In genomic region chr5:22059251-22059650, GRCm38 (mm10) we compare ENCODE assay signal across 33 mouse cellular contexts.
"Had no signal": no experiment of that assay in that cellular context is flagged by ENCODE, and none has a peak within 500 bp of the region (broad histone marks: within the 10 kb centered on the region; RNA-seq: fewer than 3 reads in every experiment).

No protein-coding gene starts in this region.

- H3K4me2 ChIP-seq: heart, embryonic 11.5 days; heart, embryonic 12.5 days; heart, embryonic 13.5 days; heart, embryonic 15.5 days; hindbrain, embryonic 12.5 days; hindbrain, embryonic 13.5 days; hindbrain, embryonic 14.5 days; hindbrain, embryonic 15.5 days; intestine, embryonic 15.5 days had no signal

- H3K4me3 ChIP-seq: heart, embryonic 12.5 days; heart, embryonic 13.5 days; heart, embryonic 15.5 days; hindbrain, embryonic 10.5 days; hindbrain, embryonic 12.5 days; hindbrain, embryonic 13.5 days; hindbrain, embryonic 15.5 days; intestine, embryonic 15.5 days; layer of hippocampus, adult 2 months; left cerebral cortex, adult 2 months had no signal

- H3K9ac ChIP-seq: heart, embryonic 12.5 days; heart, embryonic 13.5 days; heart, embryonic 15.5 days; hindbrain, embryonic 12.5 days; hindbrain, embryonic 13.5 days; hindbrain, embryonic 14.5 days; hindbrain, embryonic 15.5 days; intestine, embryonic 15.5 days had no signal

- DNase-seq: heart, postnatal 10 days; heart, postnatal 14 days; heart, postnatal 36 days; heart, postnatal 4 days; kidney, adult 11 months; kidney, adult 18-20 months; kidney, adult 8-10 months; kidney, adult 9 months; kidney, postnatal 10 days; kidney, postnatal 14 days; kidney, postnatal 25 days; kidney, postnatal 36 days; kidney, postnatal 4 days; layer of hippocampus, adult 9-11 months; layer of hippocampus, postnatal 36 days had no signal

- ATAC-seq: hindbrain, embryonic 16.5 days; hindbrain, postnatal 0 days; inflammation-experienced regulatory T-cells, adult 6 months; intestine, embryonic 15.5 days; intestine, embryonic 16.5 days; intestine, postnatal 0 days had no signal

- H3K4me1 ChIP-seq: heart, embryonic 12.5 days; heart, embryonic 13.5 days; heart, embryonic 15.5 days; hindbrain, embryonic 10.5 days; hindbrain, embryonic 12.5 days; hindbrain, embryonic 13.5 days; hindbrain, embryonic 15.5 days; intestine, embryonic 15.5 days had no signal

- H3K27ac ChIP-seq: heart, embryonic 13.5 days; heart, embryonic 15.5 days; hindbrain, embryonic 10.5 days; hindbrain, embryonic 12.5 days; hindbrain, embryonic 13.5 days; hindbrain, embryonic 14.5 days; hindbrain, embryonic 15.5 days; hindbrain, postnatal 0 days; intestine, embryonic 15.5 days; kidney, postnatal 0 days; layer of hippocampus, adult 2 months; left cerebral cortex, adult 2 months had no signal

- H3K36me3 ChIP-seq: heart, embryonic 12.5 days; heart, embryonic 13.5 days; heart, embryonic 15.5 days; hindbrain, embryonic 10.5 days; hindbrain, embryonic 12.5 days; hindbrain, embryonic 13.5 days; hindbrain, embryonic 15.5 days; intestine, embryonic 15.5 days had no signal

- H3K27me3 ChIP-seq: heart, embryonic 12.5 days; heart, embryonic 13.5 days; heart, embryonic 15.5 days; hindbrain, embryonic 12.5 days; hindbrain, embryonic 13.5 days; hindbrain, embryonic 15.5 days; intestine, embryonic 15.5 days had no signal

- H3K9me3 ChIP-seq: heart, embryonic 12.5 days; heart, embryonic 13.5 days; heart, embryonic 15.5 days; hindbrain, embryonic 10.5 days; hindbrain, embryonic 12.5 days; hindbrain, embryonic 13.5 days; hindbrain, embryonic 15.5 days; intestine, embryonic 15.5 days had no signal
